Mouse (Mus musculus) ES-Bruce4 (cell line): ENCODE measurements around the gene Snx33.
A peak's percentile ranks its signal among the peaks of the same experiment; 100 is the strongest.

Experiments
- CTCF ChIP-seq: IDR thresholded peaks from one replicate; pipeline ENCODE4 v1.8.1; 2011; ENCODE audit warnings: low read depth, low read length
- EP300 ChIP-seq: IDR thresholded peaks from 2 replicates; pipeline ENCODE4 v1.6.1; 2011; ENCODE audit warnings: low read depth, low read length; ENCODE audit not compliant: insufficient read depth
- POLR2A ChIP-seq: IDR thresholded peaks from one replicate; pipeline ENCODE4 v1.8.1; 2011; ENCODE audit warnings: low read length; ENCODE audit not compliant: insufficient read depth

GRCm38 (mm10) chr9:56950414-56951400, 22.5 kb upstream of the Snx33 start, which contains the start of gene Snupn:
- peak; percentile 52; the same call in 1 of the 2 replicates for TF ChIP-seq EP300
- no peak for TF ChIP-seq CTCF
- peak; percentile 95 for TF ChIP-seq POLR2A
